Mouse (Mus musculus) hindbrain, embryonic 13.5 days (tissue): ENCODE results near the gene Fam71f1. TPM values are rescaled to one million over a fixed set of nuclear protein-coding genes. Genes with fewer than 3 reads are reported as not detected.

Source experiments
- ATAC-seq: fragments of 200-750 bp; cut with Nextera tagmentation; 2 replicates; pipeline ENCODE4 v1.8.0; 2017; ENCODE audit warnings: moderate TSS enrichment; ENCODE audit not compliant: low FRiP score
- H3K27ac ChIP-seq: fragments of 300-500 bp; sonication (generic); 2 replicates; pipeline ENCODE4 v1.5.1; 2015; ENCODE audit warnings: inconsistent platforms, mild to moderate bottlenecking, moderate library complexity
- H3K27me3 ChIP-seq: fragments of 300-500 bp; sonication (generic); 2 replicates; pipeline ENCODE4 v1.6.1; 2015; ENCODE audit warnings: mild to moderate bottlenecking, inconsistent platforms
- H3K36me3 ChIP-seq: fragments of 300-500 bp; sonication (generic); 2 replicates; pipeline ENCODE4 v1.6.1; 2015; ENCODE audit warnings: mild to moderate bottlenecking, inconsistent platforms
- H3K4me1 ChIP-seq: fragments of 300-500 bp; sonication (generic); replicated peaks from 2 replicates; pipeline ENCODE4 v1.6.1; 2015; ENCODE audit warnings: inconsistent platforms
- H3K4me2 ChIP-seq: fragments of 300-500 bp; sonication (generic); 2 replicates; pipeline ENCODE4 v1.6.1; 2015; ENCODE audit warnings: inconsistent platforms, mild to moderate bottlenecking, moderate library complexity
- H3K4me3 ChIP-seq: fragments of 300-500 bp; sonication (generic); 2 replicates; pipeline ENCODE4 v1.5.1; 2015; ENCODE audit warnings: mild to moderate bottlenecking, inconsistent platforms
- H3K9ac ChIP-seq: fragments of 300-500 bp; sonication (generic); 2 replicates; pipeline ENCODE4 v1.6.1; 2015; ENCODE audit warnings: mild to moderate bottlenecking, inconsistent platforms
- H3K9me3 ChIP-seq: fragments of 300-500 bp; sonication (generic); 2 replicates; pipeline ENCODE4 v1.6.1; 2016; ENCODE audit warnings: inconsistent platforms
- WGBS: fragments of 180-500 bp; shearing (Covaris S2); methylation state at CpG from one replicate; pipeline ENCODE4 v1.1.7; 2015; 5-methylcytosine and 5-hydroxymethylcytosine counted together
- polyA plus RNA-seq: library from polyadenylated mRNA; unstranded; fragments of >200 nt; fragmentation: Nextera tagmentation; extraction: Ambion mirVana; gene quantifications from 2 replicates; pipeline ENCODE4 v1.2.1, GENCODE M21; 2015

The Fam71f1 gene
- polyA plus RNA-seq: not detected in 2 replicates

DNA sequence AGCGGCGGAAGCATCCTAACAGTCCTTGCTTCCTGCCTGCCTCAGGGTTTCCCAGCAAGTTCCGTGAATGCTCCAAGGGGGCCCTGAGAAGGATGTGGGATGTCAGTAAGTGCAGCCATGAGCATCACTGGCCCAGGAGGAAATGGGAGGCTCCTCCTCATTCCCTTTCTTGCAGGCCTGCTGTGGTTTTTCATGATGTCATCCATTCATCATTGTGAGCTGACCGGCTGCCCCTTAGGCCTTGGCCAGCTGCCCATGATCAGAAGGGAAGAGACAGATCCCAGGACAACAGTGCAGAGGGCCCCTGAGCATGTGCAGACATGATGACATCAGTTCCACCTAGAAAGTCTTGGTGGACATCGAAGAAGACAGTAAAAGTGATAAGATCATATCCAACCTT is at the start of gene Fam71f1:
Gene Fam71f1, plus strand, starts transcription at position 262 of the 400 bp plus-strand sequence.
- 63% methylated on average over 5 of the region's 5 CpGs for WGBS
- H3K9ac ChIP-seq: no peak within 1 kb of the TSS
- H3K4me1 ChIP-seq: no peaks in the 10 kb centered on the region
- H3K9me3 ChIP-seq: no peaks in the 10 kb centered on the region
- no peak within 1 kb of the TSS for H3K4me3 ChIP-seq
- ATAC-seq: no peak
- no peaks in the 10 kb centered on the region for H3K36me3 ChIP-seq
- H3K4me2 ChIP-seq: no peak within 1 kb of the TSS
- no peaks in the 10 kb centered on the region for H3K27me3 ChIP-seq
- H3K27ac ChIP-seq: no peak within 1 kb of the TSS

DNA sequence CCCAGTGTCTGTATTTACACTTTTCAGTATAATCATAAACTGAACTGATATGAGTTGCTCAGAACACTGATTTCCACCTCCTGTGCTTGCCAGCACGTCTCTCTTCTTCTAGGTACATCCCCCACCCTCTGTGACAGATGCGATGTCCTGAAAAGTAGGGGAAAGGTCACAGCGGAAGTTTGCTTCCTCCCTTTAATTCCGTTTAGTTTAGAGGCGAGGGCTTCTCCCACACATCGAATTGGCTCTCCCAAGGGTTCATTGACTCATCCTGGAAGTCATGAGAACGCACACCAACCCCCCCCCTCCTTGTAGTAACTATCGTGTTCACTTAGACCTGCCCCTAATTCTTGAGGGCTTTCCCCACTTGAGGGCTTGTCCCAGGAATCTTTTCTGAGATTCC is 48.0 kb upstream of the Fam71f1 start:
- Histone ChIP-seq H3K9me3 (no peaks in the 10 kb centered on the region), H3K27ac (no peak overlapping the region), H3K4me3 (no peak overlapping the region), H3K27me3 (no peaks in the 10 kb centered on the region), H3K4me2 (no peak overlapping the region), H3K36me3 (peaks cover 9% of the 10 kb centered on the region; the same call in 1 of the 2 replicates), H3K4me1 (peaks cover 22% of the 10 kb centered on the region), H3K9ac (no peak overlapping the region)
- ATAC-seq: no peak
- WGBS: 28% methylated on average over 8 of the region's 8 CpGs

DNA sequence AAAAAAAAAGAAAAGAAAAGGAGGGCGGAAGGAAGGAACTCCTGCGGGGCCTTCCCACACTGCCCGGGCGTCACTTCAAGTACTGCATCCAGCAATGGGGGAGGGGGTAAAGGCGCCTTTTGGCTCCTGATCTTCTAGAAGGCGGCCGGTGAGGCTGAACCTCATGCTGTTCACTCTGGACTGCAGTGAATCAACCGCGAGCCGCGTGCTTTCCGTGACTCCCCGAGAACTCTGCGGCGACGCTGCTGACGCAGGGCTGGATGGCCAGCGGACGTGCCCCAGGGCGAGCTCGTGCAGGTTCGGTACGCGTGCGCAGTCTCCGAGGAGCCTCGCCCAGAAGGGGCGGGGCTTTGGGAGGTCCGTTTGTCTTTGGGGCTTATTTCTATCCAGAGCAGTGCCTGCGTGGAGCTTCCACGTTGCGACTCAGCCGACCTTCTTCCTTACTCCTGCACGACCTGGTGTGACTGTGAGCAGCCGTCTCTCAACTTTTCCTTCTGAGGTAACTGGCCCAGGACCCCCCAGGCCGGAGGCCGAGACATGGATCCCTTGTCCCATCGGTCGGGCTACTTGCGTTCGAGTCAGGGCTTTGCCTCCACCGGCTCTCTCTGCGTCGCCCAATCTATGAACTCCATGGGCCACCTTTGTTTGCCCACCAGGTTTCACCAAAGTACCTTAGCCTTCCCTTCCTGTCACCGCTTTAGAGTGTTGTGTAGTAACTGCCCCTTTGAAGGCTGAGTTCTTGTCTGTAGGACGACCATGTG is 46.4 kb upstream of the Fam71f1 start, which contains the start of gene Hilpda:
Gene Hilpda, plus strand, starts transcription at position 177 of the 761 bp plus-strand sequence.
- Histone ChIP-seq H3K27ac (peak within 1 kb of the TSS; percentile 73), H3K4me3 (peak within 1 kb of the TSS; percentile 60), H3K9ac (peak within 1 kb of the TSS; percentile 76), H3K4me2 (peak within 1 kb of the TSS; percentile 68), H3K36me3 (peaks cover 9% of the 10 kb centered on the region; the same call in 1 of the 2 replicates), H3K9me3 (no peaks in the 10 kb centered on the region), H3K27me3 (no peaks in the 10 kb centered on the region), H3K4me1 (peaks cover 22% of the 10 kb centered on the region)
- WGBS: under 1% methylated on average over 46 of the region's 46 CpGs
- ATAC-seq: peak; percentile 97

DNA sequence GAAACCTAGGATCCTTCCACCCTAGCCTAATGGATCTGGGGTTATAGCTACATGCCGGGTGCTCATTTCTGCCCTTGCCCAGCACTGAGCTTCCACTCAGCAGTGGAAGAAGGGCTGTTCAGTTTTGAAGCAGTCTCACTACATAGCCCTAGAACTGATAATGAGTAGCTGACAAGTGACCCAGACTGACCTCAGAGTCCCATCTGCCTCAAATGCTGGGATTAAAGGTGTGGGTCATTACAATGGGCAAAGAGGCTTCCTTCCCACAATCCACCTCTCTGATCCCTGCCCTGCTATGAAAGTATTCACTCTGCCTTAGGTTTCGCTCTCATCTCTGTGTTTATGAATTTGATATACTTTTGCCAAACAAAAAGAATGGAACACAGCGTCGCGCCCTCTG is 42.2 kb upstream of the Fam71f1 start:
- no peaks in the 10 kb centered on the region for H3K27me3 ChIP-seq
- H3K9ac ChIP-seq: 0 out of 2 replicates have a peak overlapping the region, but pooled peaks have one; percentile 39
- peaks cover 26% of the 10 kb centered on the region for H3K4me1 ChIP-seq
- H3K9me3 ChIP-seq: no peaks in the 10 kb centered on the region
- ATAC-seq: no peak
- 92% methylated on average over 5 of the region's 5 CpGs for WGBS
- H3K4me2 ChIP-seq: no peak overlapping the region
- no peak overlapping the region for H3K27ac ChIP-seq
- H3K36me3 ChIP-seq: peaks cover 9% of the 10 kb centered on the region; the same call in 1 of the 2 replicates
- no peak overlapping the region for H3K4me3 ChIP-seq

DNA sequence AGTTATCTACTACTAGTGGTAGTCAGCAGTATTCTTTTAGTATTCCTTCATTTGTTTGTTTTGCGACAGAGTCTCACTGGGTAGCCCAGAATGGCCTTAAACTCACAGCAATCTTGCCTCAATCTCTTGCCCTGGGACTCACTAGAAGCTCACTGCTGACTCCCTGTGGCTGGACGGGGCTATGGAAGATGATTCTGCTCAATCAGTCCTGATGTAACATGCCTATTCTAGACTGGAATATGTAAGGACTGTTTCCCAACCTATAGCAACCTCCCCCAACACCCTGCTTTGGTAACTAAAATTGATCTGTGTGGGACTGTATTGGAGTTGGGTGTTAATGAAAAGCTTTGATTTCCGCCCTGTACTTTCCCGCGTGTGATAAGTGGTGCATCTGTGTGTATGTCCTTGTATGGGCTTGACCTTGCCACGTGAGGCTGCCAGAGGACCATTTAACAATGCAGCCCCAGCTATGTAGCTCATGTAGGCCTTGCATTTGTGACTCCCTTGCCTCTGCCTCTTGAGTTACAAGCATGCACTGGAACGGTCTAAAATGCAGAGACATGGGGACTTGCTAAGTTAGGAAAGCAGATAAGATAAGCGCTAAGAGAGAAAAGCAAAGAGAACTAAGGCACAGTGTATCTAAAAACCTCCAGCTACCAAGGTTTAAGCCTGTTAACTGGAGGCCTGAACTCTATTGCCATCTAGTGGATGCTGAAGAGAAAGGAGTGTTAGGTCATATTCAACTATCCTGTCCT is 40.2 kb upstream of the Fam71f1 start:
- Histone ChIP-seq H3K4me2 (no peak overlapping the region), H3K27me3 (no peaks in the 10 kb centered on the region), H3K36me3 (peaks cover 9% of the 10 kb centered on the region; the same call in 1 of the 2 replicates), H3K9me3 (no peaks in the 10 kb centered on the region), H3K4me1 (peaks cover 16% of the 10 kb centered on the region), H3K9ac (no peak overlapping the region), H3K4me3 (no peak overlapping the region), H3K27ac (no peak overlapping the region)
- 35% methylated on average over 8 of the region's 8 CpGs for WGBS
- 0 out of 2 replicates have a peak, but pooled peaks have one; percentile 50 for ATAC-seq

DNA sequence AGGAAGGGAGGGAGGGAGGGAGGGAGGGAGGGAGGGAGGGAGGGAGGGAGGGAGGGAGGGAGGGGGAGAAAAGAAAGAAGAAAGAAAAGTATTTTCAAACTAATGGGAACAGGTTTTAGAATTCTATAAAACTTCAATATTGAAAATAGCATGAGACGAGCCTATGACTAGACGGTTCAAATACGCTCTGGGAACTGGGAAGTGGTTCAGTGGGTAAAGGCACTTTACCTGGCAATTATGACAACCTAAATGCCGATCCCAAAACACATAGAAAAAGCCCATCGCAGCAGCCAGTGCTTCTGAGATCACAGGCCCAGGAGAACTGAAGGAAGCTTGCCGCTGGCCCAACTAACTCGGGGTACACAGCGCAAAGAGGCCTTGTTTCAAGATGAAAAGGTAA is 39.6 kb upstream of the Fam71f1 start, which contains the start of gene Fam71f2:
Gene Fam71f2, plus strand, starts transcription at position 301 of the 400 bp plus-strand sequence.
- H3K27me3 ChIP-seq: no peaks in the 10 kb centered on the region
- peaks cover 9% of the 10 kb centered on the region; the same call in 1 of the 2 replicates for H3K36me3 ChIP-seq
- no peak within 1 kb of the TSS for H3K4me2 ChIP-seq
- no peak within 1 kb of the TSS for H3K4me3 ChIP-seq
- peaks cover 10% of the 10 kb centered on the region for H3K4me1 ChIP-seq
- no peaks in the 10 kb centered on the region for H3K9me3 ChIP-seq
- no peak within 1 kb of the TSS for H3K9ac ChIP-seq
- 86% methylated on average over 8 of the region's 8 CpGs for WGBS
- H3K27ac ChIP-seq: no peak within 1 kb of the TSS
- no peak for ATAC-seq

DNA sequence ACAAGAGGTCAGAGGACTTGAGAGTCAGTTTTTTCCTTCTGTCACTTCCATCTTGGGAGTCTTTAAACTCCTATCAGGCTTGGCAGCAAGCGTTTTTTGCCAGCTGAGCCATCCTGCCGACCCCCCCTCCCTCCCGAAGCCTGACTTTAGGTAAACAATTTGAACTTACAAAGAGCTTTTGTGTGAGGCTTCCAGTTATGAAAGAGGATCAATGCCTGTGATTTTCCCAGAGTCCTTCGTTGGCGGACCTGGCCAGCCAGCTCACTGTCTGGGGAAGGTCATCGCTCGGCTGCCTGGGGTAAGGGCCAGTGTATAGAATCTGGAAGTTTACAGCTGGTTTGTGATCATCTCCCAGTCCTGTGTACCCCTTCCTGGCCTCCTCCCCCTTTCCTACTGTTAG is 38.3 kb upstream of the Fam71f1 start:
- no peak for ATAC-seq
- H3K9me3 ChIP-seq: no peaks in the 10 kb centered on the region
- H3K36me3 ChIP-seq: no peaks in the 10 kb centered on the region
- no peak overlapping the region for H3K4me3 ChIP-seq
- H3K27me3 ChIP-seq: no peaks in the 10 kb centered on the region
- no peak overlapping the region for H3K27ac ChIP-seq
- no peak overlapping the region for H3K9ac ChIP-seq
- 28% methylated on average over 7 of the region's 7 CpGs for WGBS
- H3K4me1 ChIP-seq: peaks cover 4% of the 10 kb centered on the region
- H3K4me2 ChIP-seq: no peak overlapping the region

DNA sequence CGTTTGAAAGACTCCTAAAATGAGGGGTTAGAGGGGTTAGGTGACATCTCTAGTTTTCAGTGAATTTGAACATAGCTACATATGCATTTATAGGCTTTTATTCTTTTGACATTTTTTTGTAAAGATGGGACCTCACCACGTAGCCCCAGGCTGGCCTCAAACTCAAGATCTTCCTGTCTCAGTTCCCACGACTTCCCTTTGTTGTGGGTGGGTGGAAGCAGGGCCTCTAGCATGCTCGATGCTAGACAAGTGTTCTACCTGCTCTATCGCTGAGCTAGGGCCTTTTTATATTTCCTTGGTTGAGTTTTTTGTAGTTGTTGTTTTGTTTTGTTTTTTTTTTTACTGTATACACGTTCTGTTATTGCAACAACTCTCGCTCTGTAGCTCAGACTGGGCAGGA is 32.1 kb upstream of the Fam71f1 start:
- Histone ChIP-seq H3K27me3 (0 out of 2 replicates have a peak, but pooled peaks cover 2% of the 10 kb centered on the region), H3K9me3 (no peaks in the 10 kb centered on the region), H3K9ac (no peak overlapping the region), H3K36me3 (no peaks in the 10 kb centered on the region), H3K4me3 (no peak overlapping the region), H3K4me1 (peaks cover 5% of the 10 kb centered on the region; the same call in 1 of the 2 replicates), H3K27ac (no peak overlapping the region), H3K4me2 (no peak overlapping the region)
- WGBS: 79% methylated on average over 7 of the region's 7 CpGs
- ATAC-seq: no peak

DNA sequence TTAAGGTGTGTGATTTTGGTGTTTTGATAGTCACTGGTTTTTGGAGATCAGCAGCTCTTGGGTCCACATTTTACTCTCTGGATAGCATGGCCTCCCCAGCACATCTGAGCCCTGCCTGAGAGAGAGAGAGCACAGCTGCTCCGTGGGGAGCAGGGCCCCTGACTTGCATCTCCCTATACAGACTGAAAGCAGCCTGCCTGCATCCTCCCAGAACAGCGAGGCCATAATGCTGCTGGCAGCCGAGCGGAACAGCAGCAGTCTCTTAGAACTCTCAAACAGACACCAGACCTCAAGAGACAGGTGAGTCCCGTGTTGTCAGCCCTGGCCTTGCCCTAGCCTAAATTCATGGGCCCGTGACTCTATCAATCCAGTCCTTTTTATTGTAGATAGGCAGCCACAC is 31.5 kb upstream of the Fam71f1 start:
- H3K9ac ChIP-seq: no peak overlapping the region

DNA sequence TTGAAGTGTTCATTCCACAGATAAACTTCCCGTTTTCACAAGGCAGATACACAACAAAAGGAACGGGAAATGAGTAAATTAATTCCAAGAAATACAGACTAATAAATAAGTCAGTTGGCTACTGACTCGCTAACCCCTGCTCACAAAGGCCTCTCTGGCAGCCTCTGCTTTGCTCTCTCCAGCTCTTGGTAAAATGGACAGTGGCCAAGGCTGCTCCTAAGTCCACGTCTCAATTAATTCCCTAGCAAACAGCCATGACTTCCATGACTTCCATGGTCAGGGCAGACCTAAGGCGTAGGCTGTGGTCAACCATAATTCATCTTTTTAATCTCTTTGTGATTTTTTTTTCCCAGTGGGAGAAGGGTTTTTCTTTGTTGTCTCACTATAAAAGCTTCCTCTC is 31.0 kb upstream of the Fam71f1 start:
- WGBS: 55% methylated on average over 5 of the region's 5 CpGs
- ATAC-seq: no peak
- no peak overlapping the region for H3K9ac ChIP-seq
- no peak overlapping the region for H3K4me3 ChIP-seq
- H3K27me3 ChIP-seq: 0 out of 2 replicates have a peak, but pooled peaks cover 2% of the 10 kb centered on the region
- H3K4me1 ChIP-seq: peaks cover 5% of the 10 kb centered on the region; the same call in 1 of the 2 replicates
- no peaks in the 10 kb centered on the region for H3K9me3 ChIP-seq
- no peak overlapping the region for H3K4me2 ChIP-seq
- no peaks in the 10 kb centered on the region for H3K36me3 ChIP-seq
- no peak overlapping the region for H3K27ac ChIP-seq

More for the DNA sequence above, 31.5 kb upstream of the Fam71f1 start:
- H3K4me1 ChIP-seq: peaks cover 5% of the 10 kb centered on the region; the same call in 1 of the 2 replicates
- 0 out of 2 replicates have a peak, but pooled peaks cover 2% of the 10 kb centered on the region for H3K27me3 ChIP-seq
- ATAC-seq: no peak
- H3K36me3 ChIP-seq: no peaks in the 10 kb centered on the region
- no peak overlapping the region for H3K4me2 ChIP-seq
- no peak overlapping the region for H3K4me3 ChIP-seq
- 30% methylated on average over 6 of the region's 6 CpGs for WGBS
- no peak overlapping the region for H3K27ac ChIP-seq
- H3K9me3 ChIP-seq: no peaks in the 10 kb centered on the region

DNA sequence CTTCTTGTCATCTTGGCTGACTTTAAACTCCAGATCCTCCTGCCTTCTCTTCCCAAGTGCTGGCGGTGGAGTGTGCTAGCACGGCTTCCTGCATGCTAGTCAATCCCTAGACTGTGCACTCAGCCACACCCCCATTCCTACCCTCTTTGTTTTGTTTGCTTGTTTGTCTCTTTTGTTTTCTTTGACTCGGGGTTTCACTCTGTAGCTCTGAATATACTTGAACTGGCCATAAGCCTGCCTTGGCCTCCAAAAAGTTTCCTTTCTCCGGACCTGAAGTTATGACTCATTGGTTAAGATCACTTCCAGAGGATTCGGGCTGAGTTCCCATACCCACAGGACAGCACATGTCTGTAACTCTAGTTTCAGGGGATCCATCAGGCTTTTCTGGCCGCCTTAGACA is 30.3 kb upstream of the Fam71f1 start:
- Histone ChIP-seq H3K36me3 (no peaks in the 10 kb centered on the region), H3K9me3 (no peaks in the 10 kb centered on the region), H3K9ac (no peak overlapping the region), H3K4me2 (no peak overlapping the region), H3K27me3 (0 out of 2 replicates have a peak, but pooled peaks cover 2% of the 10 kb centered on the region), H3K4me1 (peaks cover 5% of the 10 kb centered on the region; the same call in 1 of the 2 replicates), H3K27ac (no peak overlapping the region), H3K4me3 (no peak overlapping the region)
- ATAC-seq: no peak
- WGBS: 71% methylated on average over 6 of the region's 6 CpGs

DNA sequence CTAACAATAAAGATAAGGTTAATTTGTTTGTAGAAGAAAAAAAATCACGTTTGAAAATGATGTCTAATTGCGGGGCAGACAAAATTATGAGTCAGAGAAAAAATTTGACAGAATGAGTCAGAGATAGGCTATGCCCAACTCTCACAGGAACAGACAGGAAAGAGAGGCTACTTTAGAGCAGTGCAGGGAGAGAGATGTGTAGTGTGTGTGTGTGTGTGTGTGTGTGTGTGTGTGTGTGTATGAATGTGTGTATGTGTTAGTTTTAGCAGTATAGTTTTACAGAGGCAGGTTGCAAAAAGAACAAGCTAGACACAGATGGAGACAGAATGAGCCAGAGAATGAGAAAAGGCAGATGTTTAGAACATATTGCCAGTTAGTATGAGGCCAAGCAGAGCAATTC is 19.8 kb upstream of the Fam71f1 start:
- H3K27ac ChIP-seq: no peak overlapping the region
- no peaks in the 10 kb centered on the region for H3K4me1 ChIP-seq
- H3K9ac ChIP-seq: no peak overlapping the region
- no peaks in the 10 kb centered on the region for H3K27me3 ChIP-seq
- no peak overlapping the region for H3K4me2 ChIP-seq
- no peak for ATAC-seq
- H3K36me3 ChIP-seq: no peaks in the 10 kb centered on the region
- no peaks in the 10 kb centered on the region for H3K9me3 ChIP-seq
- no peak overlapping the region for H3K4me3 ChIP-seq
- 85% methylated on average over 2 of the region's 2 CpGs for WGBS
